Mouse (Mus musculus) thymus, postnatal 14 days (tissue): Measurements from ENCODE around the gene Olfr318.
"Not testable (repeated sequence)": the region's sequence is repeated elsewhere in the genome, so short reads cannot be mapped to it uniquely, and the experiment has no call there.

Source experiments
- DNase-seq: peaks from one replicate; pipeline ENCODE4 v3.0.0; 2021

Gene Olfr318

GRCm38 (mm10) chr11:58723914-58724313 lies at the start of gene Olfr318:
Gene Olfr318, minus strand, starts transcription at chr11:58724014.
- DNase-seq: no peak

GRCm38 (mm10) chr11:58772888-58773287 lies 49.1 kb upstream of the Olfr318 start, which contains the start of gene Olfr315:
Gene Olfr315, plus strand, starts transcription at chr11:58773188.
- DNase-seq: no peak

- DNase-seq: no peak
These were observed 28.6 kb upstream of the Olfr318 start, which contains the start of gene Olfr316 for GRCm38 (mm10) chr11:58752434-58752833. Gene Olfr316, plus strand, starts transcription at chr11:58752734.

GRCm38 (mm10) chr11:58751096-58751495 lies 27.3 kb upstream of the Olfr318 start:
- not testable (repeated sequence) for DNase-seq

- no peak for DNase-seq
These were observed 15.0 kb upstream of the Olfr318 start, which contains the start of gene Olfr317 for GRCm38 (mm10) chr11:58738792-58739262. Gene Olfr317, minus strand, starts transcription at chr11:58739212.

- no peak for DNase-seq
These were observed 9.6 kb upstream of the Olfr318 start for GRCm38 (mm10) chr11:58733372-58733771.

GRCm38 (mm10) chr11:58727896-58728650 lies 4.3 kb upstream of the Olfr318 start:
- not testable (repeated sequence) for DNase-seq

GRCm38 (mm10) chr11:58719701-58720100 lies 4.1 kb downstream of the Olfr318 start:
- DNase-seq: no peak

GRCm38 (mm10) chr11:58717723-58718122 lies 6.1 kb downstream of the Olfr318 start:
- DNase-seq: not testable (repeated sequence)

- DNase-seq: no peak
These were observed 14.7 kb downstream of the Olfr318 start for GRCm38 (mm10) chr11:58709086-58709485.

GRCm38 (mm10) chr11:58698862-58699261 lies 25.0 kb downstream of the Olfr318 start, which contains the start of gene Olfr319:
Gene Olfr319, plus strand, starts transcription at chr11:58699162.
- no peak for DNase-seq

GRCm38 (mm10) chr11:58680799-58681198 lies 43.0 kb downstream of the Olfr318 start, which contains the start of gene Olfr320:
Gene Olfr320, plus strand, starts transcription at chr11:58681099.
- no peak for DNase-seq

GRCm38 (mm10) chr11:58671825-58672224 lies 52.0 kb downstream of the Olfr318 start:
- DNase-seq: no peak

- no peak for DNase-seq
These were observed 54.6 kb downstream of the Olfr318 start for GRCm38 (mm10) chr11:58669252-58669651.
